Mouse (Mus musculus) forebrain, embryonic 11.5 days (tissue): ENCODE data around the gene Eml1. TPM values are rescaled to one million over a fixed set of nuclear protein-coding genes. Genes with fewer than 3 reads are reported as not detected.
A peak's percentile ranks its signal among the peaks of the same experiment; 100 is the strongest.

Experiments used
- ATAC-seq: fragments of 200-750 bp; cut with Nextera tagmentation; replicated peaks from 2 replicates; pipeline ENCODE4 v1.8.0; 2017; ENCODE audit warnings: moderate TSS enrichment; ENCODE audit not compliant: low FRiP score
- DNase-seq: peaks from one replicate; pipeline ENCODE4 v3.0.0-alpha.2; 2017; ENCODE audit warnings: low spot score
- H3K27ac ChIP-seq: fragments of 300-500 bp; sonication (generic); 2 replicates; pipeline ENCODE4 v1.5.1; 2014; ENCODE audit warnings: low read depth, low read length
- H3K27me3 ChIP-seq: fragments of 300-500 bp; sonication (generic); 2 replicates; pipeline ENCODE4 v1.6.1; 2014; ENCODE audit warnings: mild to moderate bottlenecking, low read length, mixed read lengths; ENCODE audit not compliant: control insufficient read depth, insufficient read depth
- H3K36me3 ChIP-seq: fragments of 300-500 bp; sonication (generic); 2 replicates; pipeline ENCODE4 v1.6.1; 2014; ENCODE audit warnings: mild to moderate bottlenecking, low read length, moderate library complexity, mixed read lengths; ENCODE audit not compliant: control insufficient read depth, insufficient read depth
- H3K4me1 ChIP-seq: fragments of 300-500 bp; sonication (generic); replicated peaks from 2 replicates; pipeline ENCODE4 v1.6.1; 2014; ENCODE audit warnings: low read length, mixed read lengths; ENCODE audit not compliant: control insufficient read depth, insufficient read depth
- H3K4me2 ChIP-seq: fragments of 300-500 bp; sonication (generic); 2 replicates; pipeline ENCODE4 v1.6.1; 2014; ENCODE audit warnings: low read depth, mild to moderate bottlenecking, low read length, moderate library complexity, mixed read lengths; ENCODE audit not compliant: severe bottlenecking
- H3K4me3 ChIP-seq: fragments of 300-500 bp; sonication (generic); 2 replicates; pipeline ENCODE4 v1.5.1; 2014; ENCODE audit warnings: low read depth, low read length
- H3K9ac ChIP-seq: fragments of 300-500 bp; sonication (generic); 2 replicates; pipeline ENCODE4 v1.6.1; 2014; ENCODE audit warnings: low read length
- H3K9me3 ChIP-seq: fragments of 300-500 bp; sonication (generic); 2 replicates; pipeline ENCODE4 v1.6.1; 2016; ENCODE audit warnings: low read length, mixed read lengths; ENCODE audit not compliant: control insufficient read depth
- WGBS: fragments of 180-500 bp; shearing (Covaris S2); extraction: QIAGEN DNeasy Blood & Tissue Kit; methylation state at CpG from one replicate; pipeline ENCODE4 v1.1.7; 2014; 5-methylcytosine and 5-hydroxymethylcytosine counted together
- polyA plus RNA-seq: library from polyadenylated mRNA; unstranded; fragments of >200 nt; fragmentation: Nextera tagmentation; extraction: Ambion mirVana; gene quantifications from 2 replicates; pipeline ENCODE4 v1.2.1, GENCODE M21; 2014

Eml1 gene
- polyA plus RNA-seq, 1 experiment from 2014 or later, result 92.5 TPM

- 85% methylated on average over 3 of the region's 3 CpGs for WGBS
- no peak for DNase-seq
- no peak overlapping the region for H3K4me2 ChIP-seq
- no peaks in the 10 kb centered on the region for H3K36me3 ChIP-seq
- no peak overlapping the region for H3K9ac ChIP-seq
- no peaks in the 10 kb centered on the region for H3K27me3 ChIP-seq
- ATAC-seq, result no peak
- H3K9me3 ChIP-seq, result no peaks in the 10 kb centered on the region
- no peak overlapping the region for H3K4me3 ChIP-seq
- peaks cover 4% of the 10 kb centered on the region for H3K4me1 ChIP-seq
- no peak overlapping the region for H3K27ac ChIP-seq
Observed at GRCm38 (mm10) chr12:108563238-108563637, 192.5 kb downstream of the Eml1 start.

DNA sequence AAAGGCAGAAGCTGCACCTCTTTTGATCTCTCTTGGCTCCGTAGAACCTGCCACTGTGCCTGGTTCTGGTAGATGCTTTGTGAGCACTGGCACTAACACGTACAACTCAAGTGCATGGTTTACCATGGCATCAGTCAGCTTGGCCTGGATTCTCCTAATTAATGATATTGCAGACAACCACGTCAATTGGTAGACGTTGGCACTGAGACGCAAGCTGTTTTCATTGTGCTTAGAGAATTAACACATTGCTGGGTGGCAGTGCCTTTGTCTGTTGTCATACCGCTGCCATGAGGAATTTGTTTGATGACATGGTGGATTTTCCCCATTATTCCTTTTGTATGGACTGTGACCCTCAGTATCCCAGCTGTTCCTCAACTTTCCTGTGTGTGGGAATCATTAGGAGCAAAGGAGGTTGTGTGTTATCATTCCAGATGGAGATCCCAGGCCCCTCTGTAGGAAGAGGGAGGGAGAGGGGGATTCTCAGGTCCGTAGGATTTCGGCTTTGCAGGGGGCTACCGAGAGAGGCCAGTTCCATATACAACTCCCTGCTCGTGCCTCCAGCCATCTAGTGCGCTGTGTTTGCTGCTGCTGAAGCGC, 194.3 kb downstream of the Eml1 start:
- peak overlapping the region; percentile 47; the same call in 1 of the 2 replicates for H3K27ac ChIP-seq
- no peaks in the 10 kb centered on the region for H3K36me3 ChIP-seq
- no peak overlapping the region for H3K4me3 ChIP-seq
- H3K9ac ChIP-seq, result no peak overlapping the region; the same call in 1 of the 2 replicates
- DNase-seq (no peak), ATAC-seq (0 out of 2 replicates have a peak, but pooled peaks have one; percentile 18)
- 46% methylated on average over 12 of the region's 12 CpGs for WGBS
- H3K27me3 ChIP-seq, result no peaks in the 10 kb centered on the region
- no peaks in the 10 kb centered on the region for H3K4me1 ChIP-seq
- no peak overlapping the region for H3K4me2 ChIP-seq
- H3K9me3 ChIP-seq, result no peaks in the 10 kb centered on the region

DNA sequence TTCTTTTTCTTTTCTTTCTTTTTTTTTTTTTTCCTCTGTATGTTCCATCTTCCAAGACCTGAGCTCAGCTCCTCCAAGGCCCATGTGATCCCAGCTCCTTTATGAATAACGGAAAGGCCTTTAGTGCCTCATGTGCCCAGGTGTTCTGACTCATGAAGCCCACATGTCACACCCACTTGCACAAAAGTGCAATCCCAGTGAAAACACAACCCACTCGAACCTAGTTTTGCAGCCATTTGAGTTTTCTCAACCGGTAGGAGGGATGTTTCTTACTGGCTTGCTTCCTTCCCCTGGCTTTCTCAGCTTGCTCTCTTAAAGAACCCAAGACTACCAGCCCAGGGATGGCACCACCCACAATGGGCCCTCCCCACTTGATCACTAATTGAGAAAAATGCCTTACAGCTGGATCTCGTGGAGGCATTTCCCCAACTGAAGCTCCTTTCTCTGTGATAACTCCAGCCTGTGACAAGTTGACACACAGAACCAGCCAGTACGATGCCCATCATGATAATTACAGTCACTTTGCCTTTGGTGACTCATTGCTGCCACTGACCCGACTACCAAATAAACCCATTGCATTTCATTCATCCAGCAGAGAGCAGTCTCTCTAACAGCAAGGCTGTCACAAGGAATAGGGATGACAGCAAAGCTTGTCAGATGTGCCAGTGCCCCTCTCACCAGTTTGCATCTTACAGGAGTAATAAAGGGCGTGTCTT, 208.6 kb downstream of the Eml1 start:
- H3K4me3 ChIP-seq, result no peak overlapping the region
- DNase-seq (no peak), ATAC-seq (no peak)
- no peak overlapping the region for H3K4me2 ChIP-seq
- H3K36me3 ChIP-seq, result no peaks in the 10 kb centered on the region
- 85% methylated on average over 7 of the region's 7 CpGs for WGBS
- no peaks in the 10 kb centered on the region for H3K27me3 ChIP-seq
- no peaks in the 10 kb centered on the region for H3K9me3 ChIP-seq
- H3K27ac ChIP-seq, result no peak overlapping the region
- no peaks in the 10 kb centered on the region for H3K4me1 ChIP-seq
- H3K9ac ChIP-seq, result no peak overlapping the region

DNA sequence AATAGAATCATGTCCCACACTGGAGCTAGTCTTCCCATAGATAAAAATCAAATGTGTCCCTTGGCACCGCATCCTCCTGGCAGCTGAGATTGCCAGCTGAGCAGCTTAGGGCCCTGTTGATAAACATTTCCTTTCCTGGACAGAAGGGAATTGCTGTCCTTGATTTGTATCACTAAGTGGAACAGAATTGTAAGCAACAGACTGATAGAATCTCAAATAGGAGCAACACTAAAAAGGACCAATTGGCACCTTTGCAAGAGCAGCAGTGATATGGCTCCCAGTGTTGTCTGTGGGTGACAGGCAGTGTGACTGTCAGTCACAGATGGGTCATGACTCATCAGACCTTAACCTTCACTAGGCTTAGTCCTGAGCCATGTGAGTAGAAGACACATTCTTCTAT, 213.0 kb downstream of the Eml1 start:
- WGBS, result 96% methylated on average over 1 of the region's 1 CpGs
- Histone ChIP-seq H3K27ac (no peak overlapping the region), H3K4me2 (no peak overlapping the region), H3K4me1 (no peaks in the 10 kb centered on the region), H3K36me3 (no peaks in the 10 kb centered on the region), H3K27me3 (no peaks in the 10 kb centered on the region), H3K4me3 (no peak overlapping the region), H3K9me3 (no peaks in the 10 kb centered on the region), H3K9ac (no peak overlapping the region)
- DNase-seq, result no peak
- ATAC-seq, result no peak

Other genes starting within 250 kb of the Eml1 start
- gene Setd3, start 191.6 kb upstream of the Eml1 start, polyA plus RNA-seq, result 79.2 and 85.9 TPM in 2 replicates
- 5.0 and 6.2 TPM in 2 replicates for gene Ccnk, start 191.4 kb upstream of the Eml1 start, polyA plus RNA-seq
- 18.0 and 18.8 TPM in 2 replicates for gene Ccdc85c, start 95.5 kb upstream of the Eml1 start, polyA plus RNA-seq
- gene Hhipl1, start 64.7 kb upstream of the Eml1 start, polyA plus RNA-seq, result 2.5 and 3.0 TPM in 2 replicates
- 16.3 and 18.4 TPM in 2 replicates for gene Cyp46a1, start 36.6 kb upstream of the Eml1 start, polyA plus RNA-seq
- gene Evl, start 183.8 kb downstream of the Eml1 start, polyA plus RNA-seq, result 111 and 112 TPM in 2 replicates